12 mouse cellular contexts compared by ENCODE assay signal in genomic region chr6:122701816-122702215, GRCm38 (mm10). TPM values are rescaled to one million over a fixed set of nuclear protein-coding genes. Genes with fewer than 3 reads are reported as not detected.
A peak's percentile ranks its signal among the peaks of the same experiment; 100 is the strongest.
DNase-seq lines count a peak whose midpoint lies in the region; ATAC-seq and TF ChIP-seq lines count a peak whose summit lies in the region.
"Had no signal": no experiment of that assay in that cellular context is flagged by ENCODE, and none has a peak within 500 bp of the region (broad histone marks: within the 10 kb centered on the region; RNA-seq: fewer than 3 reads in every experiment).

No protein-coding gene starts in this region.

- peaks cover 4% of the 10 kb centered on the region; the same call in 1 of the 2 replicates for H3K4me1 ChIP-seq in heart, embryonic 11.5 days (ENCODE audit: control insufficient read depth, insufficient read depth, low read length)
- 0 out of 2 replicates have a peak, but pooled peaks cover 3% of the 10 kb centered on the region for H3K4me1 ChIP-seq in kidney, postnatal 0 days (replicated peaks; ENCODE audit: insufficient read depth, low read length)
- H3K4me1 ChIP-seq in E14TG2a.4 (replicated peaks; ENCODE audit: low read depth, low read length) = peaks cover 48% of the 10 kb centered on the region
- H3K4me1 ChIP-seq in embryonic facial prominence, embryonic 13.5 days = peaks cover 12% of the 10 kb centered on the region; the same call in 1 of the 2 replicates
- H3K4me1 ChIP-seq: liver, embryonic 13.5 days had no signal

- ATAC-seq in heart, embryonic 11.5 days (replicated peaks; ENCODE audit: insufficient number of reproducible peaks, low FRiP score, low TSS enrichment) = no peak
- ATAC-seq in kidney, postnatal 0 days (replicated peaks; ENCODE audit: low FRiP score, low read depth) = no peak
- ATAC-seq in embryonic facial prominence, embryonic 13.5 days (ENCODE audit: insufficient number of reproducible peaks, insufficient read depth, low FRiP score, low TSS enrichment, low read depth) = no peak
- ATAC-seq: activated CD4-positive, CD25-positive, alpha-beta regulatory T cell, adult 4 months had no signal

- H3K27ac ChIP-seq in heart, embryonic 11.5 days (ENCODE audit: low read depth, low read length) = peak overlapping the region; percentile 82
- H3K27ac ChIP-seq in kidney, postnatal 0 days = peak overlapping the region; percentile 69; the same call in 1 of the 2 replicates
- H3K27ac ChIP-seq in embryonic facial prominence, embryonic 13.5 days = peak overlapping the region; percentile 89
- H3K27ac ChIP-seq: liver, embryonic 13.5 days had no signal

- no peak overlapping the region; the same call in 1 of the 2 replicates for H3K4me2 ChIP-seq in heart, embryonic 11.5 days
- H3K4me2 ChIP-seq in kidney, postnatal 0 days (ENCODE audit: low read length) = peak overlapping the region; percentile 59; the same call in 1 of the 2 replicates
- H3K4me2 ChIP-seq in embryonic facial prominence, embryonic 13.5 days = no peak overlapping the region

- 0 out of 2 replicates have a peak, but pooled peaks cover 6% of the 10 kb centered on the region for H3K27me3 ChIP-seq in heart, embryonic 11.5 days (ENCODE audit: control insufficient read depth, insufficient read depth, low read length)
- no peaks in the 10 kb centered on the region for H3K27me3 ChIP-seq in kidney, postnatal 0 days (ENCODE audit: insufficient read depth, low read length)
- H3K27me3 ChIP-seq in E14TG2a.4 (ENCODE audit: insufficient read depth, low read length) = no peaks in the 10 kb centered on the region
- peaks cover 5% of the 10 kb centered on the region for H3K27me3 ChIP-seq in embryonic facial prominence, embryonic 13.5 days

- no peak for DNase-seq in heart, adult 11 months
- DNase-seq in kidney, postnatal 0 days (ENCODE audit: low spot score) = no peak
- no peak for DNase-seq in kidney, postnatal 4 days
- DNase-seq in urinary bladder, postnatal 10 days (ENCODE audit: low spot score) = no peak
- no peak for DNase-seq in c-Kit-positive CD71-positive TER-119-positive erythroid progenitor cells, embryonic 14.5 days (ENCODE audit: low spot score)
- DNase-seq: cerebellum, adult 11 months; liver, embryonic 13.5 days had no signal

- H3K36me3 ChIP-seq in heart, embryonic 11.5 days (ENCODE audit: control insufficient read depth, insufficient read depth, low read length) = no peaks in the 10 kb centered on the region
- H3K36me3 ChIP-seq in kidney, postnatal 0 days (ENCODE audit: insufficient read depth, low read length) = no peaks in the 10 kb centered on the region
- no peaks in the 10 kb centered on the region for H3K36me3 ChIP-seq in E14TG2a.4 (ENCODE audit: insufficient read depth, low read length)
- no peaks in the 10 kb centered on the region for H3K36me3 ChIP-seq in embryonic facial prominence, embryonic 13.5 days
- H3K36me3 ChIP-seq: liver, embryonic 13.5 days had no signal

- H3K9me3 ChIP-seq in heart, embryonic 11.5 days (replicated peaks; ENCODE audit: control insufficient read depth, low read length) = no peaks in the 10 kb centered on the region
- no peaks in the 10 kb centered on the region for H3K9me3 ChIP-seq in kidney, postnatal 0 days (replicated peaks; ENCODE audit: low read length)
- H3K9me3 ChIP-seq in E14TG2a.4 (ENCODE audit: low read length) = peaks cover 4% of the 10 kb centered on the region; the same call in 1 of the 2 replicates
- H3K9me3 ChIP-seq in embryonic facial prominence, embryonic 13.5 days = no peaks in the 10 kb centered on the region
- H3K9me3 ChIP-seq: liver, embryonic 13.5 days had no signal

- TF ChIP-seq CTCF in kidney, postnatal 0 days (IDR thresholded peaks at IDR 0.05; ENCODE audit: low read depth) = no peak
- no peak for TF ChIP-seq CTCF in E14TG2a.4 (conservative IDR thresholded peaks at IDR 0.05; ENCODE audit: low read length)

- no peak overlapping the region for H3K4me3 ChIP-seq in heart, embryonic 11.5 days (ENCODE audit: low read depth, low read length)
- no peak overlapping the region for H3K4me3 ChIP-seq in kidney, postnatal 0 days (replicated peaks; ENCODE audit: low read depth, low read length)
- peak overlapping the region; percentile 50 for H3K4me3 ChIP-seq in E14TG2a.4 (replicated peaks; ENCODE audit: low read length)
- H3K4me3 ChIP-seq in embryonic facial prominence, embryonic 13.5 days = no peak overlapping the region
- H3K4me3 ChIP-seq: liver, embryonic 13.5 days had no signal

- H3K9ac ChIP-seq in heart, embryonic 11.5 days (ENCODE audit: low read depth, low read length) = no peak overlapping the region
- no peak overlapping the region for H3K9ac ChIP-seq in kidney, postnatal 0 days (ENCODE audit: low read depth, low read length)
- H3K9ac ChIP-seq in embryonic facial prominence, embryonic 13.5 days = no peak overlapping the region
- H3K9ac ChIP-seq: hindbrain, embryonic 14.5 days; liver, embryonic 13.5 days had no signal

- WGBS in heart, embryonic 11.5 days (ENCODE audit: insufficient replicate concordance) = 77% methylated on average over 5 of the region's 5 CpGs
- WGBS in kidney, postnatal 0 days = 70% methylated on average over 5 of the region's 5 CpGs
- WGBS in embryonic facial prominence, embryonic 13.5 days = 74% methylated on average over 5 of the region's 5 CpGs

RNA-seq across cellular contexts. Expression of gene Nanog, which starts 5.5 kb away (rescaled TPM):
- 0.23 and 0.25 TPM in 2 replicates for polyA plus RNA-seq in heart, embryonic 11.5 days (2014; fragmentation: Nextera tagmentation; extraction: Ambion mirVana)
- polyA plus RNA-seq in kidney, postnatal 0 days (2015; fragmentation: Nextera tagmentation; extraction: Ambion mirVana) = not detected in 2 replicates
- polyA plus RNA-seq in embryonic facial prominence, embryonic 13.5 days (2015; fragmentation: Nextera tagmentation; extraction: Ambion mirVana) = 0.27 and 0.51 TPM in 2 replicates
- polyA plus RNA-seq: liver, embryonic 13.5 days had no signal
